Mouse (Mus musculus) embryonic facial prominence, embryonic 13.5 days (tissue): ENCODE results near the gene Tnrc18. TPM values are rescaled to one million over a fixed set of nuclear protein-coding genes. Genes with fewer than 3 reads are reported as not detected.

Experiments
- ATAC-seq: fragments of 200-750 bp; cut with Nextera tagmentation; 2 replicates; pipeline ENCODE4 v1.8.0; 2017; ENCODE audit warnings: low read depth; ENCODE audit not compliant: insufficient number of reproducible peaks, insufficient read depth, low FRiP score, low TSS enrichment
- H3K27ac ChIP-seq: fragments of 300-500 bp; sonication (generic); 2 replicates; pipeline ENCODE4 v1.5.1; 2015; ENCODE audit warnings: moderate library complexity, mild to moderate bottlenecking, inconsistent platforms
- H3K27me3 ChIP-seq: fragments of 300-500 bp; sonication (generic); 2 replicates; pipeline ENCODE4 v1.6.1; 2015; ENCODE audit warnings: mild to moderate bottlenecking, inconsistent platforms
- H3K36me3 ChIP-seq: fragments of 300-500 bp; sonication (generic); 2 replicates; pipeline ENCODE4 v1.6.1; 2015; ENCODE audit warnings: mild to moderate bottlenecking, inconsistent platforms
- H3K4me1 ChIP-seq: fragments of 300-500 bp; sonication (generic); 2 replicates; pipeline ENCODE4 v1.6.1; 2015; ENCODE audit warnings: inconsistent platforms
- H3K4me2 ChIP-seq: fragments of 300-500 bp; sonication (generic); 2 replicates; pipeline ENCODE4 v1.6.1; 2015; ENCODE audit warnings: moderate library complexity, mild to moderate bottlenecking, inconsistent platforms
- H3K4me3 ChIP-seq: fragments of 300-500 bp; sonication (generic); 2 replicates; pipeline ENCODE4 v1.5.1; 2015; ENCODE audit warnings: mild to moderate bottlenecking, inconsistent platforms
- H3K9ac ChIP-seq: fragments of 300-500 bp; sonication (generic); 2 replicates; pipeline ENCODE4 v1.6.1; 2015; ENCODE audit warnings: mild to moderate bottlenecking, inconsistent platforms
- H3K9me3 ChIP-seq: fragments of 300-500 bp; sonication (generic); 2 replicates; pipeline ENCODE4 v1.6.1; 2016; ENCODE audit warnings: inconsistent platforms
- WGBS: fragments of 180-500 bp; shearing (Covaris S2); methylation state at CpG from one replicate; pipeline ENCODE4 v1.1.7; 2015; ENCODE audit warnings: mixed read lengths; 5-methylcytosine and 5-hydroxymethylcytosine counted together
- polyA plus RNA-seq: library from polyadenylated mRNA; unstranded; fragments of >200 nt; fragmentation: Nextera tagmentation; extraction: Ambion mirVana; gene quantifications from 2 replicates; pipeline ENCODE4 v1.2.1, GENCODE M21; 2015

Gene Tnrc18
- polyA plus RNA-seq, 1 experiment from 2014 or later = 55.7 TPM

DNA sequence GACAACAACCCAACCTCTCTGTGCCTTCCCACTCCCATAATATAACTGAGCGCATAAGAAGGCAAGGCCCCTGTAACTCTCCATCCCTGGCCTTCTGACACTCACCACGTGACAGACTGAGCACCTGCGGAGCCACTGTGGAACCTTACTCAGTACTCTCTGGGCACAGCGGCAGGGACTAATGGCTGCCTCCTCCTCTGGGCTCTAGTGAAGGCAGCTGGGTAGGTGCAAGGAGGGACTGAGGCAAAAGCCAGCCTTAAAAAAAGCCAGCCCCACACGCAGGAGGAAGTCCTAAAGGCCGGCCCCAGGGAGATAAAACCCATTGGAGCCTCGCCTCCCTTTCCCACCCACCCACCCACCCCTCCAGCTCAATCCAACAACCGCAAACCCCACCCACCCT lies 17.3 kb downstream of the Tnrc18 start:
- Histone ChIP-seq H3K9ac (no peak overlapping the region), H3K36me3 (peaks cover 39% of the 10 kb centered on the region), H3K27me3 (no peaks in the 10 kb centered on the region), H3K9me3 (no peaks in the 10 kb centered on the region), H3K27ac (no peak overlapping the region), H3K4me1 (peaks cover 82% of the 10 kb centered on the region), H3K4me2 (no peak overlapping the region), H3K4me3 (no peak overlapping the region)
- no peak for ATAC-seq
- WGBS = 37% methylated on average over 8 of the region's 8 CpGs

- no peak for ATAC-seq
- 71% methylated on average over 4 of the region's 4 CpGs for WGBS
- Histone ChIP-seq H3K4me2 (no peak overlapping the region), H3K36me3 (peaks cover 32% of the 10 kb centered on the region), H3K9ac (no peak overlapping the region), H3K27me3 (no peaks in the 10 kb centered on the region), H3K27ac (no peak overlapping the region), H3K4me3 (no peak overlapping the region), H3K4me1 (peaks cover 80% of the 10 kb centered on the region), H3K9me3 (no peaks in the 10 kb centered on the region)
Measured at GRCm38 (mm10) chr5:142799259-142799658, 18.2 kb downstream of the Tnrc18 start.

DNA sequence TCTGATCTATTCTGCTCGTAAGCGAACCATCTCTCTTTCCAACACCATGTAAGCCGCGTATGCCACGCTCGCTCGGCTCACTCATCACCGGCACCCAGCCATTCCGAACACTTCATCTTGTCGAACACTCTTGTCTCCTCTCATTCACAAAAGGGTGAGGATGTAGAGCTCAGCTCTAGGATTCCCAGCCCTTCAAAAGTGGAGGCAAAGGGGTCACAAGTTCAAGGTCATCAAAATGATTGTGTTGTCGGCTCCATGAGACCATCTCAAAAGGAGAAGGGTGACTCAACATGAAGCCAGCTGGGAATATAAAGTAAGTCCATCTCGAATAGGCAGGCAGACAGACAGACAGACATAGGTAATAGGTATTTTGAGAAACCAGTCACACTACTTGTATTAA lies 19.3 kb downstream of the Tnrc18 start:
- H3K27me3 ChIP-seq = no peaks in the 10 kb centered on the region
- H3K27ac ChIP-seq = no peak overlapping the region
- H3K36me3 ChIP-seq = peaks cover 36% of the 10 kb centered on the region
- ATAC-seq = no peak
- H3K9me3 ChIP-seq = no peaks in the 10 kb centered on the region
- H3K4me3 ChIP-seq = no peak overlapping the region
- peaks cover 75% of the 10 kb centered on the region for H3K4me1 ChIP-seq
- no peak overlapping the region for H3K4me2 ChIP-seq
- 90% methylated on average over 12 of the region's 12 CpGs for WGBS
- H3K9ac ChIP-seq = no peak overlapping the region

DNA sequence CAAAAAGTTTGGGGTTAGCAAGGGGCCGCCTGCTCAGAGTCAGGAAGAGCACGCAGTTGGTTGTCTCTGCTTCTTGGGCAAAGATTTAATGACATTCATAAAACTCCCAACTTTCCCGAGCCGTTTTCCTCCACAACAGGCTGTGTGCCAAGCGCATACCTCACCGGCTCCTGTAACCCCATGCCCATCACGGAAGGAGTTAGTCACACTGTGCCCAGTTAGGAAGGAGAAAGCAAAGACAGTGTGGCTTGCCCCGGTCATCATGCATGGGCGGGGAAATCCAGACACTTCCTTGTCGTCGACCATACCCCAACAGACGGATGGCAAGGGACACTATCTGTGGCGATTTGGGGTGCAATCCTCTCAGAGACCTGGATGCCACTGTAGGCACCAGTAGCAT lies 19.8 kb downstream of the Tnrc18 start:
- Histone ChIP-seq H3K4me3 (no peak overlapping the region), H3K4me2 (no peak overlapping the region), H3K27me3 (no peaks in the 10 kb centered on the region), H3K36me3 (peaks cover 42% of the 10 kb centered on the region), H3K27ac (peak overlapping the region; percentile 29; the same call in 1 of the 2 replicates), H3K9ac (no peak overlapping the region), H3K9me3 (no peaks in the 10 kb centered on the region), H3K4me1 (peaks cover 74% of the 10 kb centered on the region)
- WGBS = 77% methylated on average over 13 of the region's 13 CpGs
- no peak for ATAC-seq

DNA sequence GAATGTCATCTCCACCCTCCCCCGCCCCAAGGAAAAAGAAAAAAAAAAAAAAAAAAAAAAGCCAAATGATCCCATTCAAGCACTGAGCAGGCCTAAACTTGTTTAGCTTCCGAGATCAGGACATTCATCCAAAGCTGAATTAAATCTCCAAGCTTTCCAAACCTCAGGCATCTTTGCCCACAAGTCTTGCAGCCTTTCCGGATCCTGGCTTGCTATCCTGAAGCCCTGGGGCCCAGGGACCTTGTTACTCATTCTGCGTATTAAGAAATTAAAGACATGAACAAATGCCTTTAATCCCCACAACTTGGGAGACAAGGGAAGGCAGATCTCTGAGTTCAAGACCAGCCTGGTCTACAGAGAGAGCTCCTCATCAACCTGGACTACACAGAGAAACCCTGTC lies 20.5 kb downstream of the Tnrc18 start:
- Histone ChIP-seq H3K27me3 (no peaks in the 10 kb centered on the region), H3K4me3 (no peak overlapping the region), H3K4me1 (peaks cover 69% of the 10 kb centered on the region), H3K27ac (peak overlapping the region; percentile 29; the same call in 1 of the 2 replicates), H3K9me3 (no peaks in the 10 kb centered on the region), H3K9ac (no peak overlapping the region), H3K36me3 (peaks cover 45% of the 10 kb centered on the region), H3K4me2 (no peak overlapping the region)
- no peak for ATAC-seq
- 66% methylated on average over 4 of the region's 4 CpGs for WGBS

DNA sequence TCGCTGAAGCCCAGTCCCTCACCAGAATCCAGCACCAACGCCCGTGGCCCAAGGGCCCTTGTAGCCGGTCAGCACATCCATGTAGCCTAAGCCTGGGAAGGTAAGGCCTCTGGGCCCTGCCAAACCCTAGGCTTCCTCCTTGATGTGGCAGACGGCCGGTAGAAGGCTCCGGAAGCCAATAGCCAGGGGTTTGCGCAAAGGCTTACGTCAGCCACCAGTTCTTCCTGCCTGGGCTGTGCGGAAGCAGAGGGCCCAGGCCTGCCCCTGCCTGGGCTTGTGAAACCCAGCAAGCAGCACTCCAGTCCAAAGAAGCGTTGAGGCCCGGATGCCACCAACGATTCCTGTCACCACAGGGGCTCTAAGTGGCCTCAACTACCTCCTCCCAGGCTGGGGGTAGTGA lies 22.9 kb downstream of the Tnrc18 start:
- peaks cover 54% of the 10 kb centered on the region for H3K4me1 ChIP-seq
- no peak overlapping the region for H3K27ac ChIP-seq
- H3K36me3 ChIP-seq = peaks cover 58% of the 10 kb centered on the region
- no peaks in the 10 kb centered on the region for H3K9me3 ChIP-seq
- no peak overlapping the region for H3K4me2 ChIP-seq
- ATAC-seq = no peak
- no peak overlapping the region for H3K4me3 ChIP-seq
- no peaks in the 10 kb centered on the region for H3K27me3 ChIP-seq
- 83% methylated on average over 13 of the region's 13 CpGs for WGBS
- no peak overlapping the region for H3K9ac ChIP-seq

DNA sequence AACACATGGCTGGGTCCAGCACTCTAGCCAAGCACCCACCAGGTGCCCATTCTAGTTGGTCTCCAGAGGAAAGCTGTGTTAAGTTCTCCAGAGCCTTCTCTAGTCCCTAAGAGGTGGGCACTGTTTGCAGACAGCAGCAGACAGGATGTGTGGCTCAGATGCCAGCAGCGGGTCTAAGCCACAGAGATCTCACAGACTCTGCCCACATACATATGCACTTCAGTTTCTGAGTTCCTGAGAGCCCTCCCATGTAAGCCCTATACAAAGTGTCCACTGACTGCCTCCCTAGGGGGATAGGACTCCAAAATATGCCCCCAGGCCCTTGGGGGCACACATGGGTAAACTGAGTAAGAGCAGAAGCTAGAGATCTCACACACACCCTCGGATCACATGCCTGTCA lies 23.3 kb downstream of the Tnrc18 start:
- H3K27ac ChIP-seq = no peak overlapping the region
- no peak overlapping the region for H3K4me2 ChIP-seq
- H3K9ac ChIP-seq = no peak overlapping the region
- no peaks in the 10 kb centered on the region for H3K9me3 ChIP-seq
- WGBS = 74% methylated on average over 2 of the region's 2 CpGs
- peaks cover 58% of the 10 kb centered on the region for H3K36me3 ChIP-seq
- ATAC-seq = no peak
- no peak overlapping the region for H3K4me3 ChIP-seq
- H3K27me3 ChIP-seq = no peaks in the 10 kb centered on the region
- peaks cover 50% of the 10 kb centered on the region for H3K4me1 ChIP-seq

- 90% methylated on average over 4 of the region's 4 CpGs for WGBS
- H3K4me1 ChIP-seq = peaks cover 39% of the 10 kb centered on the region
Measured at GRCm38 (mm10) chr5:142792594-142792993, 24.9 kb downstream of the Tnrc18 start.

GRCm38 (mm10) chr5:142788279-142788678 lies 29.2 kb downstream of the Tnrc18 start:
- H3K9ac ChIP-seq = no peak overlapping the region
- H3K9me3 ChIP-seq = no peaks in the 10 kb centered on the region
- no peaks in the 10 kb centered on the region for H3K27me3 ChIP-seq
- peaks cover 21% of the 10 kb centered on the region for H3K4me1 ChIP-seq
- no peak overlapping the region for H3K4me2 ChIP-seq
- no peak for ATAC-seq
- peaks cover 94% of the 10 kb centered on the region for H3K36me3 ChIP-seq
- H3K27ac ChIP-seq = no peak overlapping the region
- H3K4me3 ChIP-seq = no peak overlapping the region
- 94% methylated on average over 21 of the region's 23 CpGs for WGBS

More at GRCm38 (mm10) chr5:142792594-142792993, 24.9 kb downstream of the Tnrc18 start:
- no peak overlapping the region for H3K4me2 ChIP-seq
- no peak overlapping the region for H3K9ac ChIP-seq
- no peaks in the 10 kb centered on the region for H3K9me3 ChIP-seq
- ATAC-seq = no peak
- H3K36me3 ChIP-seq = peaks cover 71% of the 10 kb centered on the region
- no peak overlapping the region for H3K27ac ChIP-seq
- H3K4me3 ChIP-seq = no peak overlapping the region
- H3K27me3 ChIP-seq = no peaks in the 10 kb centered on the region

DNA sequence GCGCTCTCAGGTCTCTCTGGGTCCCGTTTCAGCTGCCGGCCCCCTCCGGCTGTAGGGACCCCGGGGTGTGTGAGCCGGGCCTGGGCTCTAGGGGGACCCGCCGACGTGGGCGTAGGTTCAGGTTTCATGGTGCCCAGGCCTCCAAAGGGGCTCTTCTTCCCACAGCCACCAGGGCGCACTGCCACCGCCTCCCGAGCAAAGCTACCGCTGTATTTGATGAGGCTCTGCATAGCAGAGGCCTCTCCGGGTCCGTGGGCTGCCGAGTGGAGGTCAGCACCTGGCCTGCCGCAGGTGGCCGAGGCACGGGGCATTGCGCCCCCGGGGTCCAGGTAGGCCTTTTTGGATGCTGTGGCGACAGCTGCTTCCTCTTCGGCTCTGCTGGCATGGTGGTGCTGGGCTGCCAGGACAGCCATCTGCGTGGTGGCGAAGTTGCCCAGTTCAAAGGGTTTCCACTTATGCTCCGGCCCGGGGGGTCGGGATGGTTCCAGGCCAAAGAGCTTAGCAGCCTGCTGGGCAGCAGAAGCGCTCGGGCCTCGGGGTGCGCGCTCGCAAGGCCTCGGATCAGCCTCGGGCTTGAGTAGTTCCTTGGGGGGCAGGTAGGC lies 30.1 kb downstream of the Tnrc18 start:
- 89% methylated on average over 37 of the region's 37 CpGs for WGBS
- Histone ChIP-seq H3K36me3 (peaks cover 94% of the 10 kb centered on the region), H3K27ac (no peak overlapping the region), H3K4me1 (peaks cover 23% of the 10 kb centered on the region), H3K9ac (no peak overlapping the region), H3K27me3 (no peaks in the 10 kb centered on the region), H3K4me3 (no peak overlapping the region), H3K4me2 (no peak overlapping the region), H3K9me3 (no peaks in the 10 kb centered on the region)
- ATAC-seq = no peak

DNA sequence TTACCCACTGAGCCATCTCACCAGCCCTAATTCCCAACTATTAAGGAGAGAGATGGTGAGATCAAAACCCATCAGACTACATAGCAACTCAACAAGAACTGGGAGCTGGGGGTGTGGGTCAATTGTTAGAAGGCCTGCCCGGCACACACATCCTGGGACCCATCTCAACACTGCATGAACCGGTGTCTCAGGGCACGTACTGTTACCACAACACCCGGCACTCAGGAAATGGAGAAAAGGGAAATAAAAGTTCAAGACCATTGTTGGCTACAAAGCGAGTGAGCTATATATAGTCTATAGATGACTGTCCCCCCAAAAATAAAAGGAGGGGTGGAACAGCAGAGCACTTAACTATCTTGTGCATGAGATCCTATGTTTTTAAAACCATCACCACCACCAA lies 30.8 kb downstream of the Tnrc18 start:
- WGBS = 87% methylated on average over 5 of the region's 5 CpGs
- Histone ChIP-seq H3K36me3 (peaks cover 95% of the 10 kb centered on the region), H3K4me2 (no peak overlapping the region), H3K9me3 (no peaks in the 10 kb centered on the region), H3K9ac (no peak overlapping the region), H3K4me3 (no peak overlapping the region), H3K4me1 (peaks cover 19% of the 10 kb centered on the region), H3K27ac (no peak overlapping the region), H3K27me3 (no peaks in the 10 kb centered on the region)
- ATAC-seq = no peak

DNA sequence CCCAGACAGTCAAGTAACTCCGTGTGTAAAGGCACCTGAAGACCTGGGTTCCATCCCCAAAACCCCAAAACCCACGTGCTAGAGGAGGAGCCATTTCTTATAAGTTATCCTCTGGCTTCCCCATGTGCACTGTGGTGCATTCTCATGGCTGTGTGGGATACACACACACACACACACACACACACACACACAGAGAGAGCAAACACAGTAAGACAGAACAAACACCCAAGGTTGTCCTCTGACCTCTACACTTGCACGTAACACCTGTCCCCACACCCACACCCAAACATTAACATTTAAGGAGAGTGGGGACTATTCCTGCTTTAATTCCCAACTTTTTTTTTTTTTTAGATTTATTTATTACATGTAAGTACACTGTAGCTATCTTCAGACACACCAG lies 31.2 kb downstream of the Tnrc18 start:
- Histone ChIP-seq H3K27ac (no peak overlapping the region), H3K4me2 (no peak overlapping the region), H3K9me3 (no peaks in the 10 kb centered on the region), H3K36me3 (peaks cover 93% of the 10 kb centered on the region), H3K4me3 (no peak overlapping the region), H3K9ac (no peak overlapping the region), H3K27me3 (no peaks in the 10 kb centered on the region), H3K4me1 (peaks cover 21% of the 10 kb centered on the region)
- 93% methylated on average over 3 of the region's 3 CpGs for WGBS
- no peak for ATAC-seq
